Mouse (Mus musculus) limb, embryonic 15.5 days (tissue): ENCODE data around the gene Aff1. TPM values are rescaled to one million over a fixed set of nuclear protein-coding genes. Genes with fewer than 3 reads are reported as not detected.

Experiments
- ATAC-seq: fragments of 200-750 bp; cut with Nextera tagmentation; 2 replicates; pipeline ENCODE4 v1.8.0; 2017; ENCODE audit warnings: low read depth, moderate TSS enrichment; ENCODE audit not compliant: insufficient number of reproducible peaks, low FRiP score, low TSS enrichment
- H3K27ac ChIP-seq: fragments of 300-500 bp; sonication (generic); 2 replicates; pipeline ENCODE4 v1.5.1; 2015; ENCODE audit warnings: moderate library complexity, mild to moderate bottlenecking, inconsistent platforms
- H3K27me3 ChIP-seq: fragments of 300-500 bp; sonication (generic); 2 replicates; pipeline ENCODE4 v1.6.1; 2015; ENCODE audit warnings: inconsistent platforms
- H3K36me3 ChIP-seq: fragments of 300-500 bp; sonication (generic); 2 replicates; pipeline ENCODE4 v1.6.1; 2015; ENCODE audit warnings: inconsistent platforms
- H3K4me1 ChIP-seq: fragments of 300-500 bp; sonication (generic); 2 replicates; pipeline ENCODE4 v1.6.1; 2015; ENCODE audit warnings: inconsistent platforms
- H3K4me2 ChIP-seq: fragments of 300-500 bp; sonication (generic); 2 replicates; pipeline ENCODE4 v1.6.1; 2015; ENCODE audit warnings: mild to moderate bottlenecking, inconsistent platforms
- H3K4me3 ChIP-seq: fragments of 300-500 bp; sonication (generic); 2 replicates; pipeline ENCODE4 v1.5.1; 2015; ENCODE audit warnings: mild to moderate bottlenecking, inconsistent platforms
- H3K9ac ChIP-seq: fragments of 300-500 bp; sonication (generic); 2 replicates; pipeline ENCODE4 v1.6.1; 2015; ENCODE audit warnings: inconsistent platforms
- H3K9me3 ChIP-seq: fragments of 300-500 bp; sonication (generic); 2 replicates; pipeline ENCODE4 v1.6.1; 2016; ENCODE audit warnings: inconsistent platforms
- WGBS: fragments of 180-500 bp; shearing (Covaris S2); methylation state at CpG from one replicate; pipeline ENCODE4 v1.1.7; 2015; 5-methylcytosine and 5-hydroxymethylcytosine counted together
- polyA plus RNA-seq: library from polyadenylated mRNA; unstranded; fragments of >200 nt; fragmentation: Nextera tagmentation; extraction: Ambion mirVana; gene quantifications from 2 replicates; pipeline ENCODE4 v1.2.1, GENCODE M21; 2015

The Aff1 gene
- polyA plus RNA-seq, 1 experiment from 2014 or later, result 5.1 TPM

GRCm38 (mm10) chr5:103780836-103781235 lies 88.7 kb downstream of the Aff1 start:
- no peak overlapping the region for H3K4me3 ChIP-seq

GRCm38 (mm10) chr5:103783086-103783668 lies 91.0 kb downstream of the Aff1 start:
- ATAC-seq, result no peak
- H3K4me1 ChIP-seq, result peaks cover 8% of the 10 kb centered on the region

More at GRCm38 (mm10) chr5:103780836-103781235, 88.7 kb downstream of the Aff1 start:
- H3K36me3 ChIP-seq, result peaks cover 11% of the 10 kb centered on the region
- no peak for ATAC-seq
- no peaks in the 10 kb centered on the region for H3K9me3 ChIP-seq
- H3K27ac ChIP-seq, result no peak overlapping the region
- H3K4me2 ChIP-seq, result no peak overlapping the region
- no peaks in the 10 kb centered on the region for H3K27me3 ChIP-seq
- no peak overlapping the region for H3K9ac ChIP-seq
- WGBS, result 67% methylated on average over 6 of the region's 6 CpGs
- peaks cover 18% of the 10 kb centered on the region for H3K4me1 ChIP-seq

GRCm38 (mm10) chr5:103786096-103786495 lies 93.9 kb downstream of the Aff1 start:
- no peak overlapping the region for H3K9ac ChIP-seq
- no peak overlapping the region for H3K4me3 ChIP-seq
- no peaks in the 10 kb centered on the region for H3K27me3 ChIP-seq
- WGBS, result 84% methylated on average over 10 of the region's 10 CpGs
- H3K4me2 ChIP-seq, result no peak overlapping the region
- H3K9me3 ChIP-seq, result no peaks in the 10 kb centered on the region
- ATAC-seq, result no peak
- peaks cover 11% of the 10 kb centered on the region for H3K36me3 ChIP-seq
- no peak overlapping the region for H3K27ac ChIP-seq
- H3K4me1 ChIP-seq, result peaks cover 8% of the 10 kb centered on the region; the same call in 1 of the 2 replicates

More at GRCm38 (mm10) chr5:103783086-103783668, 91.0 kb downstream of the Aff1 start:
- Histone ChIP-seq H3K4me3 (no peak overlapping the region), H3K36me3 (peaks cover 11% of the 10 kb centered on the region), H3K9ac (no peak overlapping the region), H3K27me3 (no peaks in the 10 kb centered on the region), H3K9me3 (no peaks in the 10 kb centered on the region), H3K4me2 (no peak overlapping the region), H3K27ac (no peak overlapping the region)
- WGBS, result 64% methylated on average over 11 of the region's 11 CpGs

GRCm38 (mm10) chr5:103788476-103788875 lies 96.3 kb downstream of the Aff1 start:
- H3K4me2 ChIP-seq, result no peak overlapping the region
- no peak overlapping the region for H3K9ac ChIP-seq
- H3K4me3 ChIP-seq, result no peak overlapping the region
- ATAC-seq, result no peak
- 50% methylated on average over 6 of the region's 6 CpGs for WGBS
- no peaks in the 10 kb centered on the region for H3K27me3 ChIP-seq
- no peaks in the 10 kb centered on the region for H3K9me3 ChIP-seq
- H3K36me3 ChIP-seq, result peaks cover 11% of the 10 kb centered on the region
- no peak overlapping the region for H3K27ac ChIP-seq
- peaks cover 8% of the 10 kb centered on the region; the same call in 1 of the 2 replicates for H3K4me1 ChIP-seq

GRCm38 (mm10) chr5:103788976-103789375 lies 96.8 kb downstream of the Aff1 start:
- Histone ChIP-seq H3K27ac (0 out of 2 replicates have a peak overlapping the region, but pooled peaks have one; percentile 59), H3K9me3 (no peaks in the 10 kb centered on the region), H3K4me3 (no peak overlapping the region), H3K36me3 (peaks cover 6% of the 10 kb centered on the region), H3K4me1 (peaks cover 8% of the 10 kb centered on the region; the same call in 1 of the 2 replicates), H3K9ac (no peak overlapping the region), H3K4me2 (no peak overlapping the region), H3K27me3 (no peaks in the 10 kb centered on the region)
- ATAC-seq, result no peak
- 36% methylated on average over 2 of the region's 2 CpGs for WGBS

GRCm38 (mm10) chr5:103789619-103790116 lies 97.5 kb downstream of the Aff1 start:
- Histone ChIP-seq H3K27me3 (no peaks in the 10 kb centered on the region), H3K27ac (peak overlapping the region; percentile 59; the same call in 1 of the 2 replicates), H3K4me2 (no peak overlapping the region), H3K36me3 (peaks cover under 1% of the 10 kb centered on the region; the same call in 1 of the 2 replicates), H3K4me1 (peaks cover 8% of the 10 kb centered on the region; the same call in 1 of the 2 replicates), H3K9me3 (no peaks in the 10 kb centered on the region), H3K9ac (no peak overlapping the region), H3K4me3 (no peak overlapping the region)
- 80% methylated on average over 9 of the region's 9 CpGs for WGBS
- no peak for ATAC-seq

GRCm38 (mm10) chr5:103791741-103792140 lies 99.6 kb downstream of the Aff1 start:
- 81% methylated on average over 7 of the region's 7 CpGs for WGBS
- Histone ChIP-seq H3K4me2 (no peak overlapping the region), H3K4me3 (no peak overlapping the region), H3K4me1 (peaks cover 8% of the 10 kb centered on the region; the same call in 1 of the 2 replicates), H3K9ac (no peak overlapping the region), H3K27ac (no peak overlapping the region), H3K27me3 (no peaks in the 10 kb centered on the region), H3K36me3 (no peaks in the 10 kb centered on the region), H3K9me3 (no peaks in the 10 kb centered on the region)
- ATAC-seq, result no peak

GRCm38 (mm10) chr5:103795121-103795520 lies 102.9 kb downstream of the Aff1 start:
- no peak overlapping the region for H3K9ac ChIP-seq
- H3K4me2 ChIP-seq, result no peak overlapping the region
- ATAC-seq, result no peak
- WGBS, result 93% methylated on average over 5 of the region's 5 CpGs
- peaks cover 9% of the 10 kb centered on the region; the same call in 1 of the 2 replicates for H3K4me1 ChIP-seq
- H3K4me3 ChIP-seq, result no peak overlapping the region
- H3K27ac ChIP-seq, result no peak overlapping the region
- no peaks in the 10 kb centered on the region for H3K9me3 ChIP-seq
- H3K36me3 ChIP-seq, result no peaks in the 10 kb centered on the region
- no peaks in the 10 kb centered on the region for H3K27me3 ChIP-seq

- WGBS, result 52% methylated on average over 3 of the region's 3 CpGs
- Histone ChIP-seq H3K4me3 (no peak overlapping the region), H3K4me1 (peaks cover 9% of the 10 kb centered on the region; the same call in 1 of the 2 replicates), H3K4me2 (no peak overlapping the region), H3K36me3 (no peaks in the 10 kb centered on the region), H3K9ac (no peak overlapping the region), H3K9me3 (no peaks in the 10 kb centered on the region), H3K27me3 (no peaks in the 10 kb centered on the region), H3K27ac (no peak overlapping the region)
- ATAC-seq, result no peak
Measured at GRCm38 (mm10) chr5:103796035-103796434, 103.9 kb downstream of the Aff1 start.

GRCm38 (mm10) chr5:103797774-103798173 lies 105.6 kb downstream of the Aff1 start:
- Histone ChIP-seq H3K27ac (no peak overlapping the region), H3K9me3 (no peaks in the 10 kb centered on the region), H3K4me2 (no peak overlapping the region), H3K27me3 (no peaks in the 10 kb centered on the region), H3K4me1 (peaks cover 9% of the 10 kb centered on the region; the same call in 1 of the 2 replicates), H3K4me3 (no peak overlapping the region), H3K36me3 (no peaks in the 10 kb centered on the region), H3K9ac (no peak overlapping the region)
- ATAC-seq, result no peak
- 38% methylated on average over 10 of the region's 10 CpGs for WGBS

GRCm38 (mm10) chr5:103799438-103799837 lies 107.3 kb downstream of the Aff1 start:
- Histone ChIP-seq H3K36me3 (no peaks in the 10 kb centered on the region), H3K27me3 (no peaks in the 10 kb centered on the region), H3K4me3 (no peak overlapping the region), H3K9ac (no peak overlapping the region), H3K4me1 (peaks cover 16% of the 10 kb centered on the region), H3K9me3 (no peaks in the 10 kb centered on the region), H3K4me2 (no peak overlapping the region), H3K27ac (no peak overlapping the region)
- ATAC-seq, result no peak
- 54% methylated on average over 3 of the region's 3 CpGs for WGBS

- no peak overlapping the region for H3K9ac ChIP-seq
- peaks cover 16% of the 10 kb centered on the region for H3K4me1 ChIP-seq
- H3K4me3 ChIP-seq, result no peak overlapping the region
- no peaks in the 10 kb centered on the region for H3K36me3 ChIP-seq
- no peak overlapping the region for H3K27ac ChIP-seq
- H3K27me3 ChIP-seq, result no peaks in the 10 kb centered on the region
- 75% methylated on average over 5 of the region's 5 CpGs for WGBS
- ATAC-seq, result no peak
- H3K9me3 ChIP-seq, result no peaks in the 10 kb centered on the region
- H3K4me2 ChIP-seq, result no peak overlapping the region
Measured at GRCm38 (mm10) chr5:103800009-103800408, 107.8 kb downstream of the Aff1 start.
